Mouse (Mus musculus) embryonic stem cell, embryonic (primary cell): Measurements from ENCODE around the gene Stx12.

Experiments
- CTCF ChIA-PET, 4 experiments: fragments of 300-600 bp in 2 of 4; fragments of 350-600 bp in 2 of 4; sonication (Branson Sonifier 250); formaldehyde crosslinking; loops; one replicate each; lab custom pipeline; 2022; ENCODE audit warnings: inconsistent platforms in 2 of 4; lab: Charles Lee
- POLR2A ChIA-PET, 4 experiments: fragments of 300-600 bp in 2 of 4; fragments of 350-600 bp in 2 of 4; sonication (Branson Sonifier 250); formaldehyde crosslinking; loops; one replicate each; lab custom pipeline; 2022; ENCODE audit warnings: antibody characterized with exemption in 4 of 4, inconsistent platforms in 1 of 4; lab: Charles Lee

The Stx12 gene

DNA sequence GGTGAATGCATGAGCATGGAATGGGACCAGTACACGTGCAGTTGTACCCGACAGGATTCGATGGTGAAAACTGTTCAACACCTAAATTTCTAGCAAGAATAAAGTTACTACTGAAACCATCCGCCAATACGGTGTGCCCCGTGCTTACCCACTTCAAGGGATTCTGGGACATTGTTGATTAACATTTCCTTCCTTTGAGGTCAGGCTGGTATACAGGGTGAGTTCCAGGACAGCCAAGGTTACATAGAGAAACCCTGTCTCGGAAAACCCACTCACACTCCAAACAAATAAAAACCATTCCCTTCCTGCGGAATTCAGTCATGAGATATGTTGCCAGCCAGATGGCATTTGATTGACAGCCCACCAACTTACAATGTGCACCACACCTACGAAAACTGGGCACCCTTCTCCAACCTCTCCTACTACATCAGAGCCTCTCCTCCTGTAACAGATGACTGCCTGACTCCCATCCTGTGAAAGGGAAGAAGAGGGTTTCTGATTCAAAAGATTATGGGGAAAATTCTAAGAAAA lies 600 bp upstream of the Stx12 start:
- ChIA-PET CTCF (interaction anchor here in 2 of 4 experiments (0.6 to 1.8 kb wide), 3 partner anchors 61 to 1193 kb away, joined by 4 to 8 read pairs (median 6); no protein-coding TSS in a partner anchor), POLR2A (interaction anchor here in 3 of 4 experiments (1.0 to 5.7 kb wide), 18 partner anchors 10 to 468 kb away, joined by 3 to 34 read pairs (median 5); partner anchors contain the start of genes Ppp1r8 (in 3 of the 3) and Wdtc1 (in 1 of the 3))

DNA sequence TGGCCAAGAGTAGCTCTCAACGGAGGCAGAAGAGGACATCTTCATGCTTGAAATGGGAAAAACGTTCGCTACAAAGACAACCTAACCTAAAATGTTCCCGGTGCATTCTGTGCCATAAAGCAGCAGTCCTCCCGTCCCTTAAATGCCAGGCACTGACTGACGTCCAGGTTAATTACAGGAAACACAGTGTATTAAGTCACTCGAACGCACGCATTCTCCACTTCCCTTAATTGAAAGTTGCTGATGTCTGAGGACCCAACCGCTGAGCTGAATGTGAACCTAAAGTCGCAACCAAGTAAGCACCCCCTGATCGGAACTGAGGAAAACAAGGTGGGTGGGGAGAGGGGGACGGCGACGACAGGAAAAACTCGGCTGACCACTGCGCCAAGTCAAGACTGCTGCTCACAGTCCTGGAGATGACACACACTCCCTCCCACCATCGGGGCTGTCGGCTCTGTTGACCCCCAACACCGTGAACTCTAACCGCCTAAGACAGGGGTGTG lies 697 bp downstream of the Stx12 start:
- CTCF ChIA-PET = interaction anchor here (0.5 to 1.8 kb wide), 9 partner anchors 15 to 1275 kb away, joined by 3 to 8 read pairs (median 3); partner anchors contain the start of gene Ppp1r8 (in 1 of the 4)
- POLR2A ChIA-PET = interaction anchor here (0.5 to 5.7 kb wide), 46 partner anchors 9 to 1158 kb away, joined by 3 to 34 read pairs (median 3); partner anchors contain the start of genes Fam76a (in 3 of the 4), Ppp1r8 (in 3 of the 4), Rpa2 (in 1 of the 4) and Wdtc1 (in 1 of the 4)

DNA sequence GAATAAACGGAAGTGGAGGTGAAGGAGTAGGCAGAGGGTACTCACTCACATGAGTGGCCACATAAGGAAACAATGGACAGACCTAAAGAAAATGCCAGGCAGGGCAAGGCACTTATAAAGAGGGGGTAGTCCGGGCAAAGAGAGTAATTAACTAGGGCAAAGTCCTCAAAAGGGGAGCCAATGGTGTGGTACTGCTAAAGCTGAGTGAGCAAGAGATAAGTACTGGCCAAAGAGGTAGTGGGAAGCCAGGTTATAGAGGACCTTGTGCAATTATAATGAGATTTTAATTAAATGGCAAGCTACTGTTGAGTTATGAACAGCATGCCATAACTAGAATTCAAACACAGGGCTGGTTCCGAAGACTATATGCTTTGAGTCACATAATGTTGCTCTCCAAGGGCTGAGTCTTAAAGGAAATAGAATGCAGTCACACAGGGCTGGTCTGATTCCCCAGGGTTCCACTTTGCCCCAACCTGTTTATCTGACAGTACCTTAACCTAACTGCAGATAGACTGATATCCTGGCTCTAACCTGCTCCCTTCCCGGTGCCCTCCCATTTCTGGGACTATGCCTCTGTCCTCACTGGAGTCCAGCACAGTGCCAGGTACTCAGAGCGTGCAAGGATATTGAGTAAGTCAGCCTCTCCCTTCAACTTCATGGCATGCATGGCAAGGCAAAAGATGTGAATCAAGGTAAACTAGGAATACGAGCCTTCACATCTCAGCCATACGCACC lies 9.8 kb downstream of the Stx12 start:
- CTCF ChIA-PET = interaction anchor here in 1 of 4 experiments (0.6 to 1.2 kb wide), 2 partner anchors 50 to 53 kb away, joined by 3 to 4 read pairs; no protein-coding TSS in a partner anchor
- POLR2A ChIA-PET = interaction anchor here in 2 of 4 experiments (1.0 to 4.2 kb wide), 4 partner anchors 8 to 31 kb away, joined by 3 to 24 read pairs (median 6); partner anchors contain the start of genes Stx12 (in 2 of the 2) and Ppp1r8 (in 1 of the 2)

DNA sequence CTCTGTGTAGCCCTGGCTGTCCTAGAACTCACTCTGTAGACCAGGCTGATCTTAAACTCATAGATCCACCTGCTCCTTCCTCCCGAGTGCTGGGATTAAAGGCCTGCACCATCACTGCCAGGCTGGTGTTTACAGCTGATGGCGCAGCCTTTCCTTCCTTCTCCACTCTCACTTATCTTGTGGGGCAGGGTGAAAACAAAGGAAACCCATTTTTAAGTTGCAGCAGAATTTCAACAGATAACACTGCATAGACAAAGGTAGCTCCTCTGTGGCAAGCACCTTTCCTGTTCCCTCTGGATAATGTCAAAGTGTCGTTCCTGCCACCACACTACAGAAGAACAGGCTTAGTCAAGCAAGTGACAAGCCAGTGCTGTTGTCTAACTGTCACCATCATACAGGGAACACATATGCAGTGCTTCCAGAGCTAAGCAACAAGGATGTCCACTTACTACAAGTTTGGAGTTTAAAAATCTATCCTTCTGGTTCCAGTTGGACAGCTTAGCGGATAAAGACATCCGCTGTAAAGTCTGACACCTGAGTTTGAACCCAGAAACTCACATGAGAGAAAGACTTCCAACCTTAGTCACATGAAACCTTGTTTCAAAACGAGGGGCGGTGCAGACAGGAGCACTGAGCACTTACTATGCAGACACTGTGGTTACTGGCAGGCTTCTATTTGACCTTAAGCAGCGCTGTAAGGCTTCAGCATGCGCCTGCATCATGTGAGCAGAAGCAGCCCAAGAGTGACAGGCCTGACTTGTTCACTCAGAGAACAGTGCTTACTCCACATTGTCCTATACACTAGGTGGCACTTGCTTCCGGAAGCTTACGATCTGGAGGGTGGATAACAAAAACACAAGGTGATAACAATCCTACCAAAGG lies 10.6 kb downstream of the Stx12 start:
- CTCF ChIA-PET = interaction anchor here in 3 of 4 experiments (0.5 to 1.2 kb wide), 5 partner anchors 49 to 275 kb away, joined by 3 to 7 read pairs (median 4); no protein-coding TSS in a partner anchor
- POLR2A ChIA-PET = interaction anchor here in 2 of 4 experiments (1.0 to 4.2 kb wide), 5 partner anchors 9 to 31 kb away, joined by 3 to 24 read pairs (median 6); partner anchors contain the start of genes Stx12 (in 2 of the 2) and Ppp1r8 (in 1 of the 2)

DNA sequence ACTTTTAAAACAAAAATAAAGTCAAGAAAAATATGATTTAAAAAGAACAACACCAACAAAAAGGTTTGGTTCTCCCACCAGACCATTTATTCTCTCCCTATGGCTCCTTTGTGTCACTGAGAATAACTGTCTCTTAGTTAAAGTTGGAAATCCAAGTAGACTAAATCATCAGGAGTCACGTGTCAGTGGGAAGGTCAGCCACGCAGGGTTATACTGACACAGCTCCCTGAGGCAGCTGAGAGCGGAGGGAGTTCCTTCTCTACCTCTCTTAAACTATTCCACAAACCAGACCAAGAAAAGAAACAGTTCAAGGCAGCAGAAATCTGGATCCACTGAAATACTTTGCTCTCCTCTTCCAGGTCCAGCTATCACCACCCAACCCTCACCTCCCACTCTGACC lies 13.2 kb downstream of the Stx12 start:
- CTCF ChIA-PET = no interaction called here

DNA sequence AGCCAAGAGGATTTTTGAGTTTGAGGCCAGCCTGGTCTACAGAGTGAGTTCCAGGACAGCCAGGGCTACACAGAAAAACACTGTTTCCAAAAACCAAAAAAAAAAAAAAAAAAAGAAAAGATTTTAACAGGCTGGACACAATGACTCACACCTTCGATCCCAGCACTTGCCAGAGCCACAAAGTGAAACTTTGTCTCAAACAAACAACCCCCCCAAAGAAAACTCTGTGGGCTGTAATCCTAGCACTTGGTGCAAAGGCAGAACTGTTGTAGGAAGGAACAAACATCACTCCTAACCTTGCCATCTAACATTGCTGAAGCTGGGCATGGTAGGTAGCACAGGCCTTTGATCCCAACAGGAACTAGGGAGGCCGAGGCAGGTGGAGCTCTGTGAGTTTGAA lies 19.5 kb downstream of the Stx12 start:
- ChIA-PET POLR2A (interaction anchor here in 1 of 4 experiments (0.9 kb wide), 1 partner anchor 352 kb away, joined by 3 read pairs; no protein-coding TSS in a partner anchor), CTCF (interaction anchor here in 1 of 4 experiments (0.7 kb wide), 1 partner anchor 220 kb away, joined by 7 read pairs; no protein-coding TSS in a partner anchor)

More for the DNA sequence above, 13.2 kb downstream of the Stx12 start:
- POLR2A ChIA-PET = interaction anchor here in 3 of 4 experiments (0.6 to 4.2 kb wide), 9 partner anchors 12 to 68 kb away, joined by 3 to 24 read pairs (median 4); partner anchors contain the start of genes Stx12 (in 2 of the 3) and Ppp1r8 (in 1 of the 3)

DNA sequence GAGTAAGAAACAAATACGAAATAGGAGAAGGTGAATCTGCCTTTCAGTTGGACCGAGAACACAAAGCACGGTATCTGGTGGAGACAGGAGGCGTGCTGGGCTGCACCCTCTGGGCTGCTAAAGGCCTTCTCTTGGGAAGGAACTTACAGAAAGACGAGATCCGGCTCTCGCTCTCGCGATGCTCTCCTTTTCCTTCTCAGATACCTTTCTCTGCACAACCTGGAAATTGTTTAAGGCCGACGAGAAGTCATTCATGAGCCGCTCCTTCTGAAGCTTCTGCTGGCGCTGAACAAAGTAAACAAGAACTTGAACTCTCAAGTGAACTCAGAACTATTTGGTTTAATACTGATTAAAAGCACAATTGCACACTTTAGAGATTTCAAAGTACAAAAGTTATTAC lies 21.3 kb downstream of the Stx12 start:
- CTCF ChIA-PET = interaction anchor here in 1 of 4 experiments (0.6 kb wide), 1 partner anchor 339 kb away, joined by 3 read pairs; no protein-coding TSS in a partner anchor
- POLR2A ChIA-PET = interaction anchor here in 2 of 4 experiments (0.6 to 2.4 kb wide), 12 partner anchors 11 to 348 kb away, joined by 3 to 11 read pairs (median 3); partner anchors contain the start of gene Ppp1r8 (in 2 of the 2)

DNA sequence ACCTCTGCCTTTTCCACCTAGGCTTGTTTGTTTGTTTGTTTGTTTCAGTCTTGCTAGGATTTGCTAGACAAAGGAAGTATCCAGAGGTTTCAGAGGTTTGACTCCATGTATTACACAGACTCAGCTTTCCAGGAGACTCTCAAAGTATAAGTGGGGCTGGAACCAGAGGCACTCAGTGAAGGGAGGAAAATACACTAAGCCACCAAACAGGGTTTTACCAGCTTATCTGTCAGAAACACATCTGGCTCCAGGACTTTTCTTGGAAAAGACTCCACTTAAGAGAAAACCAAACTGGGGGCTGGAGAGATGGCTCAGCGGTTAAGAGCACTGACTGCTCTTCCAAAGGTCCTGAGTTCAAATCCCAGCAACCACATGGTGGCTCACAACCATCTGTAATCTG lies 23.4 kb downstream of the Stx12 start:
- ChIA-PET CTCF (interaction anchor here in 2 of 4 experiments (0.7 to 1.9 kb wide), 2 partner anchors 36 to 37 kb away, joined by 3 to 5 read pairs; no protein-coding TSS in a partner anchor), POLR2A (interaction anchor here in 1 of 4 experiments (1.1 to 2.4 kb wide), 3 partner anchors 10 to 32 kb away, joined by 3 to 9 read pairs (median 9); partner anchors contain the start of gene Ppp1r8)

DNA sequence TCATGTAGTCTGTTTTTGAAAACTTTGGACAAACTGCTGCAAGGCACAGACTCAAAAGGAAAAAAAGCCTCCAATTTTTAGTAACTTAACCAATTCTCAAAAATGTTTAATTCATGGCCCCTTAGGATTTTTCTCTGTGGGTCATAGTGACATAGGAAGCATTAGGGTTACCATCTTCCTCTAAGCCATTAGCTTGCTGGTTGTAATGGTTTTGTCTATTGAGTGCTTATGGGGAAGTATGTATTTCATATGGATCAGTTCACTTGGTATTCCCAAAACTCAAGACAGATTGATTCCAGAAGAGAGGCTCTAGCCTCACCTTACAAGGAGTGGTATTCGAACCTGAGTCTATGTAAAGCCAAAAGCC lies 40.6 kb downstream of the Stx12 start:
- ChIA-PET CTCF (interaction anchor here in 3 of 4 experiments (1.0 to 3.8 kb wide), 4 partner anchors 20 to 103 kb away, joined by 7 to 41 read pairs (median 12); no protein-coding TSS in a partner anchor), POLR2A (interaction anchor here (0.7 to 8.2 kb wide), 82 partner anchors 9 to 574 kb away, joined by 3 to 152 read pairs (median 5); partner anchors contain the start of genes Stx12 (in 3 of the 4), Fam76a (in 2 of the 4), Rpa2 (in 2 of the 4) and Smpdl3b (in 1 of the 4))

DNA sequence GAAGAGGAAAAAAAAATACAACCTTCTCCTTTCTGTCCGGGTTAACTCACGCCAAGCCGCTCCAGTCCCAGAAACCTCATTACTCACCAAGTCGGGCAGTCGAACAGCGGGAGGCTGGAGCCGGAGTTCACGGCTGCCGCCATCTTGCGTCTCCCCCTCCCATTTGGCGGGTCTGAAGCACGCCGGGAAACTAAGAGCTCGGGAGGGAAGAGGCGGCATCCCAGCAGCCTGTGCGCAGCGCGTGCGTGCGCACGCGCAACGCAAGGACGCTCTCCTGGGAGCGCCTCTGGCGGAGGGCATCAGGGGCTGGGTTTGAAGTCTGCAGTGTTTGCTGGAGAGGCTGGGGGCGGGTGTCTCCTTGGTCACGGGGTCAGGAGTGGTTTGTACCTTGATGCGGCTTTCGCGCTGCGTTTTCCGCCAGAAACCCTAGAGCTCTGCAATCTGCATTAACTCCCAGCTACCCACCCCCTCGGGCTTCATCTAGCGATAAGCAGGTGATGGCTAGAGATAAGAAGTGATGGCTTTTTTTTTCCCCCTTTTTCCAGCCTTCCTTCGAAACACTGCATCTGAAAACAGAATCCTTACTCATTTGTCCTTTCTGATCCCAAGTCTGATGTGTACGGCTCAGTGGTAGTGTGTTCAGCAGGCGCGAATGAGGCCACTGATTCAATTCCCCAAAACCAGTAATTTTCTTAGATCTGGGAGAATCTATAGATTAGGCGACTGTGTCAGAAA lies 41.2 kb downstream of the Stx12 start, which contains the start of gene Ppp1r8:
Gene Ppp1r8, minus strand, starts transcription at position 200 of the 735 bp plus-strand sequence.
- ChIA-PET POLR2A (interaction anchor here (0.6 to 8.2 kb wide), 198 partner anchors 8 to 1873 kb away, joined by 3 to 152 read pairs (median 4); partner anchors contain the start of genes Fam76a (in 3 of the 4), Rpa2 (in 3 of the 4), Stx12 (in 3 of the 4) and Smpdl3b (in 2 of the 4)), CTCF (interaction anchor here in 3 of 4 experiments (0.5 to 3.8 kb wide), 15 partner anchors 8 to 724 kb away, joined by 3 to 41 read pairs (median 5); no protein-coding TSS in a partner anchor)

DNA sequence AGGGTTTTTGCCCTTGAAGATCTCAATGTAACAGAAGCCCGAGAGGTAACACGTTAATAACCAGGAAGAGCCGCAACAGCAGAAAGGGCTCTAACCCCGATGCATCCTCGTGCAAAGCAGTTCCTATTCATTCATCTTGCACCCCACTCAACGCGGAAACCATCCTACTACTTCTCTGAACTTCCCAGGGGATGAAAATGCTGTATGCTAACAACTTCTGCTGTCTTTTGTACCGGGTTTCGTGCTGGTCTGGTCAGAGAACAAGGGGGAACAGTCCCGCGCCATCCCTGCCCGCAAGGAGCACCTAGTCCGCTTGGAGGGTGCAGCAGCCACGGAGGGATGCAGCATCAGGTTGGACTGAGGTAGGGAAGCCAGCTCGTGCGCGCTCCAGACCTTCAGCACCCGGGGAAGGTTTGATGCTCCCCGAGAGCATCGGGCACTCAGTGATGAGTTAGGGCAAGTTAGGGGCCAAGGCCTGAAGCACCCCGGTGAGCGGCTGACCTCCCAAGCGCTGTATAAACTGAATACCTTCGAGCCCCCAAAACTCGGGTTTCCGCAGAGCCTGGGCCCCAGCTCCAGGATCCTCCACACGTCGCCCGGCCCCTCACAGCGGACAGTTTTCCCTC lies 41.9 kb downstream of the Stx12 start:
- CTCF ChIA-PET = interaction anchor here in 3 of 4 experiments (0.5 to 3.8 kb wide), 13 partner anchors 9 to 724 kb away, joined by 3 to 41 read pairs (median 5); no protein-coding TSS in a partner anchor

DNA sequence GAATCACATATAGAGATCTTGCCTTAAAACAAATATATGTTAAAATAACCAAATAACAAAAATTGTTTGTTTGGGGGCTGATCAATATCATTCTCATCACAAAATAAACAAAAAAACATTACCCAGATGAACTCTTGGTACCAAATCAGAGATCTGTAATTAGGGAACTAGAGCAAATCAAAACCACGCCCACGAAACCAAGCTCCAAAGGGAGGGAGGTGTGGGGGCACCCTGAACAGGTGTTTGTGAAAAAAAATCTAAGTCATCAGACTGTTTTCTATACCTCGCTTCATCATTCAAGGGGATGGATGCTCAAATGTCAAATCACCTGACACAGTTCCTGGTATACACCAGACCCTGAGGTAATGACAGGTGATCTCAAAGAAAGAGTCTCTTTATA lies 42.8 kb downstream of the Stx12 start:
- POLR2A ChIA-PET = interaction anchor here in 2 of 4 experiments (0.6 to 8.2 kb wide), 15 partner anchors 9 to 327 kb away, joined by 3 to 152 read pairs (median 15); partner anchors contain the start of genes Stx12 (in 2 of the 2) and Rpa2 (in 1 of the 2)
- CTCF ChIA-PET = interaction anchor here in 3 of 4 experiments (1.2 to 3.8 kb wide), 4 partner anchors 16 to 18 kb away, joined by 3 to 16 read pairs (median 5); no protein-coding TSS in a partner anchor

More for the DNA sequence above, 41.9 kb downstream of the Stx12 start:
- POLR2A ChIA-PET = interaction anchor here (0.6 to 8.2 kb wide), 132 partner anchors 8 to 1576 kb away, joined by 3 to 152 read pairs (median 5); partner anchors contain the start of genes Fam76a (in 3 of the 4), Stx12 (in 3 of the 4), Rpa2 (in 2 of the 4) and Smpdl3b (in 2 of the 4)

DNA sequence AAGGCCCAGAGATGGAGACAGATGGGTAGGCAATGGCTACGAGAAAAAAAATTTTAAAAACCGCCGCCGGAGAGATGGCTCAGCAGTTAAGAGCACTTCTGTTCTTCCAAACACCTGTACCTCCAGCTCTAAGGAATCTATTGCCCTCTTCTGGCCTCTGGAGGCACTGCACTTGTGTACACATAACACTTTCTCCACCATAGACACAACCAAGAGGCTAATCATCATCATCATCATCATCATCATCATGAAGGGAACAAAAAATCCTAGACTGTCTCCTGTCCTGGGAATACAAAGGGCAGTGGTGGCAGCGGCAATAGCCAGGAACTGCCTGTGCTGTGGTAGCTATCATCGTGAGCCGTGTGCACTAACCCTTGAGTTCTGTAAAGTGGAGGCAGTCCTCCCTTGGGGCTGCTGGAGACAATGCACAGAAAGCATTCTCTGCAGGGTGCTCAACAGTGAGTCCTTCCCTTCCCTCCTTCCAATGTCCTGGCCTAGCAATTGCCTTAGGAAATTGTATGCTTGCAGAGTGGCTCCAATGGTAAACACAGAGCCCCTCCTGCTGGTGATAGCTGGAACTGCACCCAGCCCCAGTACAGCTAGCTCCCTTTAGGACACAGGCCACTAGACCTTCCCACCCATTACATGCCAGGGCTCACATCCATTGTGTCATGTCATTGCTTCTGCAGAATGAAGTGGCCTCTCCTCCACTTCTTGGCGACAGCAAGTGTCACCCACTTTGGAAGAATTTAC lies 60.5 kb downstream of the Stx12 start:
- CTCF ChIA-PET = interaction anchor here (0.5 to 7.9 kb wide), 166 partner anchors 8 to 1475 kb away, joined by 3 to 163 read pairs (median 4); partner anchors contain the start of genes Rpa2 (in 3 of the 4), Themis2 (in 3 of the 4), Fam76a (in 2 of the 4) and Ppp1r8 (in 2 of the 4)
- POLR2A ChIA-PET = interaction anchor here (0.5 to 20.5 kb wide), 68 partner anchors 8 to 529 kb away, joined by 3 to 275 read pairs (median 4); partner anchors contain the start of genes Ppp1r8 (in 3 of the 4), Rpa2 (in 3 of the 4) and Smpdl3b (in 2 of the 4)

DNA sequence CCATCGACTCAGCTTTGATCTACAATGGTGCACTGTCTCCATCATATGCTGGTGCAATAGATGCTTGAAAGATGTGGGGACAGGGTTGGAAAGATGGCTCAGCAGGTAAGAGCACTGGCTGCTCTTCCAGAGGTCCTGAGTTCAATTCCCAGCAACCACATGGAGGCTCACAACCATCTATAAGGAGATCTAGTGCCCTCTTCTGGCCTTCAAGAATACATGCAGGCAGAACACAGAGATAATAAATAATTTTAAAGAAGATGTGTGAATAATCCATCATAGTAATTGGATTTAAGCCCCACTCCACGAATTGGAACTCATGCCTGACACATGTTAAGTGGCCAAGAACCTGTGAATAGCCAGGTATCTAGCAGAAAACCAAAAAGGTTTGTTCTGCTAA lies 65.9 kb downstream of the Stx12 start:
- ChIA-PET CTCF (no interaction called here), POLR2A (interaction anchor here in 1 of 4 experiments (0.6 to 20.5 kb wide), 2 partner anchors 30 to 41 kb away, joined by 3 to 275 read pairs; partner anchors contain the start of gene Rpa2)
